Mouse (Mus musculus) ES-Bruce4 (cell line): ENCODE data around the gene Srebf1. TPM values are rescaled to one million over a fixed set of nuclear protein-coding genes. Genes with fewer than 3 reads are reported as not detected.

Experiments
- H3K27ac ChIP-seq: 2 replicates; pipeline ENCODE4 v1.5.1; 2012; ENCODE audit warnings: low read length, inconsistent platforms; ENCODE audit not compliant: insufficient read depth
- H3K27me3 ChIP-seq: 2 replicates; pipeline ENCODE4 v1.6.1; 2012; ENCODE audit warnings: mild to moderate bottlenecking, low read length, inconsistent platforms; ENCODE audit not compliant: control insufficient read depth, poor library complexity, insufficient read depth, severe bottlenecking
- H3K36me3 ChIP-seq: 2 replicates; pipeline ENCODE4 v1.6.1; 2012; ENCODE audit warnings: inconsistent platforms, mild to moderate bottlenecking, low read length, moderate library complexity; ENCODE audit not compliant: control insufficient read depth, poor library complexity, insufficient read depth, severe bottlenecking
- H3K4me1 ChIP-seq: one replicate; pipeline ENCODE4 v1.8.1; 2011; ENCODE audit warnings: low read length; ENCODE audit not compliant: control insufficient read depth, insufficient read depth
- H3K4me3 ChIP-seq: 2 replicates; pipeline ENCODE4 v1.5.1; 2011; ENCODE audit warnings: low read depth, mild to moderate bottlenecking, low read length
- H3K9ac ChIP-seq: 2 replicates; pipeline ENCODE4 v1.6.1; 2012; ENCODE audit warnings: low read depth, mild to moderate bottlenecking, inconsistent platforms; ENCODE audit not compliant: poor library complexity, severe bottlenecking
- H3K9me3 ChIP-seq: replicated peaks from 2 replicates; pipeline ENCODE4 v1.6.1; 2012; ENCODE audit warnings: mild to moderate bottlenecking, low read length, inconsistent platforms; ENCODE audit not compliant: control insufficient read depth, poor library complexity, insufficient read depth, severe bottlenecking
- CTCF ChIP-seq: IDR thresholded peaks from one replicate; pipeline ENCODE4 v1.8.1; 2011; ENCODE audit warnings: low read depth, low read length
- EP300 ChIP-seq: IDR thresholded peaks from 2 replicates; pipeline ENCODE4 v1.6.1; 2011; ENCODE audit warnings: low read depth, low read length; ENCODE audit not compliant: insufficient read depth
- POLR2A ChIP-seq: IDR thresholded peaks from one replicate; pipeline ENCODE4 v1.8.1; 2011; ENCODE audit warnings: low read length; ENCODE audit not compliant: insufficient read depth
- polyA plus RNA-seq: library from polyadenylated mRNA; stranded (reverse); fragments of >200 nt; gene quantifications from 2 replicates; pipeline ENCODE4 v1.2.4, GENCODE M21; 2011; ENCODE audit warnings: low read depth; ENCODE audit not compliant: missing spikeins, insufficient read depth, insufficient read length

The Srebf1 gene
- polyA plus RNA-seq, 1 experiment: 68.6 TPM

DNA sequence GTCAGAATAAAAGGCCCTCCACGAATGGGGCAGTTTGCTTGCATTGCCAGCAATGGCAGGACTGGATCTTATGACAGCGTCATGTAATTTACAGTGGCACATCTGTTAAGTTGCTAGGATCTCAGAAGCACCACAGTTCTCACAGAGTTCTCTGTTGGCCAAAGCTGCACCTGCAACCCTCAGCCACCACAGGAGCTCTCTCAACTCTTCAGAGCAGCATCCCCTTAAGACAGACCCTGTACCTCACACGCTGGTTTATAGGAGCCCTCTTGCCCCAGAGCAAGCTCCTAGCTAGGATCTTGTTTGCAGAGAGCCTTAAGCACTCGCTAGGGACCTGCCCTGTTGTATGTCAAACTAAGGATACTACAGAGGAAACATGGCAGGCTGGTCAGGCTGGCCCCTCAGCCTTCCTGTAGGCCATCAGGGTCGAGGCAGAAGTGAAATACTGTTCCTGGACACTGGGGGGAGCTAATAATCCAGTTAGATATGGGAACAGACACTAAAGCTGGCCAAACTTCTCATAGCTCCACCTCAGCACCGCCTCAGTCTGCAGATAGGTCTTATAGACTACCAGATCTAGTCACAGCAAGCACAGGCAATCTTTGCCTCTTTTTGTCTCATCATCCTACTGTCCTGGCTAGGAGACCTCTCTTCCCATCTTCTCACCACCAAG lies 28.7 kb upstream of the Srebf1 start:
- TF ChIP-seq POLR2A (no peak), EP300 (no peak), CTCF (peak; percentile 51)
- no peak overlapping the region for H3K27ac ChIP-seq
- H3K4me1 ChIP-seq: peaks cover 6% of the 10 kb centered on the region
- no peaks in the 10 kb centered on the region for H3K27me3 ChIP-seq
- H3K9ac ChIP-seq: no peak overlapping the region
- H3K36me3 ChIP-seq: no peaks in the 10 kb centered on the region
- H3K9me3 ChIP-seq: no peaks in the 10 kb centered on the region
- H3K4me3 ChIP-seq: no peak overlapping the region

DNA sequence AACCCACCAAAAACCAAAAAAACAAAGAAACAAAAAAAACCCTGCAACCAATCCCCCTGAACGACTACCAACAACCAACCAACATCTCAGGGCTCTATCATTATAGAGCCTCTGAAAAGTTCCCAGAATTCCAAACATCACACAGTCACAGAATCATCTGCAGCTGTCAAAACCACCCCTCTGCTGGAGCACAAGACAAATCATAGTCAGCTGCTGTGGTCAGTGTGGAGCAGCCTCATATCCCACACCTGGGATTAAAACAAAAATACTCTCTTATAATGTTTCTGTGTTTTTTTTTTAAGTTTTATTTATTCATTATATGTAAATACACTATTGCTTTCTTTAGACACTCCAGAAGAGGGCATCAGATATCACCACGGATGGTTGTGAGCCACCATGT lies 27.5 kb upstream of the Srebf1 start:
- Histone ChIP-seq H3K4me3 (no peak overlapping the region), H3K36me3 (no peaks in the 10 kb centered on the region), H3K27me3 (no peaks in the 10 kb centered on the region), H3K9ac (no peak overlapping the region), H3K27ac (no peak overlapping the region), H3K4me1 (peaks cover 6% of the 10 kb centered on the region), H3K9me3 (no peaks in the 10 kb centered on the region)
- TF ChIP-seq CTCF: no peak
- no peak for TF ChIP-seq POLR2A
- TF ChIP-seq EP300: no peak

DNA sequence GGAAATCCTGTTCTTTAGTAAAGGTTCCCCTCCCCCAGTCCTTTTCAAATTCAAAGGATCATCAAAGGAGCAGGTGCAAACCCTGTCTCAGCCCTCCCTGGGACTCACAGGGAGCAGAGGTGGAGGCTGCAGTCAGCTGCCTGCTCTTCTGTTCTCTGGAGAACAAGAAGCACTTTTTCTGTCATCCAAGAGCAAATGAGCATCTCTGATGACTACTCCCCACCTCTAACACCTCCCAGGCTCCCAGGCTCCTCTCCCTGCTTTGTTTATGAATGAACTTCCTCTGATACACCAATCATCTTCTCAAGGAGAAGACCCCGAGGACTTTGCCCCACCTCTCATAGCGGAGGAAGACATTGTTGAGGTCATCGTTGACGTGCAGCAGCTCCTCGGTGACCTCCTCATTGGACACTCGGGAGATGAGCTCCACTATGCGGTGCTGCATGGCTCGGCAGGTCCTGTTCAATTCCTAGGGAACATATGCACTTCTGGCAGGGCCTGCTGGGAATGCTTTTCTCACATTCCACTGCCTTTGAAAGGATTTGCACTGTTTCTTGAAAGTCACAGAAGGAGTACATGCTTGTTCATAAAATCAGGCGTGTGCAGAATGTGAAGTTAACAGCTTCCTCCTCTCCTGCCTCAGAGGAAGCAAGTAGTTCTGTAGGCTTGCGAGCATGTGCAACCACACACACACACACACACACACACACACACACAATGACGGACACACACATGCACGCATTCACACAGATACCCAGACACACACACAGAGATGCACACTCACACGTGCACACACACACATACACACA lies 26.4 kb upstream of the Srebf1 start:
- no peaks in the 10 kb centered on the region for H3K36me3 ChIP-seq
- peak overlapping the region; percentile 62; the same call in 1 of the 2 replicates for H3K27ac ChIP-seq
- no peak overlapping the region for H3K4me3 ChIP-seq
- TF ChIP-seq CTCF (peak; percentile 40), EP300 (peak; percentile 81), POLR2A (no peak)
- no peaks in the 10 kb centered on the region for H3K9me3 ChIP-seq
- H3K4me1 ChIP-seq: peaks cover 6% of the 10 kb centered on the region
- no peak overlapping the region for H3K9ac ChIP-seq
- no peaks in the 10 kb centered on the region for H3K27me3 ChIP-seq

DNA sequence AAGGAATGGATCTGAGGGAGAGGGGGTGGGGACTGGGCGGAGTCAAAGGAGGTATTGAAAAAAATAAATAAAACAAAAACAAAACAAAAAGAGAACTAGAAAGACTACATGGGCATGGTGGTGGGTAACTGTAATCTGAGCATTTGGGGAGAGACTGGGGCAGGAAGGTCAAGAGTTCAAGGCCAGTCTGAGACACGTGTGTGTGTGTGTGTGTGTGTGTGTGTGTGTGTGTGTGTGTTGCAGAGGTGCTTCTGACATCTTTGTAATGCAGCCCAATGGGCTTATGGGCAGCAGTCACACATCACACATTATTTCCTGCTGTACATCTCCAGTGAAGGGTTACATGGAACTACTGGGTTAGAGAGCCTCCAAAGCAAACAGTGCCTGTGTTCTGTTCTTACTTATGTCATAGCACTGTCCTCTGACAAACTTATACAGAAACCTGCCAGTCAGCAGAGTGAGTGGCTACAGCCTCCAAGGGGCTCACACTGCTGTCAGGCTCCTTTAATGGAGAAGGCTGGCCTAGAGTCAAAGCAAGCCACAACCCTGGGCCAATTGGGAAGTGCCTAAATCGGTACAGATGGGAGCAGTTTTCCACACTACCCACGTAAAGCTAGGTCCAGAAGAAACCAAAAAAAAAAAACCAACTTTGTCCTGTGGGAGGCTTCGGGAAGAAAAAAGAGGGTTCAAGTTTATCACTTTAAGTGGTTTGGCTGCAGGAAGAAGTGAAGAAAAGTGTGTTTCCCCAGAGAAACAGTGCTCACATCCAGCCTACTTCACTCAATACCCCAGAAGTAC lies 25.6 kb upstream of the Srebf1 start:
- Histone ChIP-seq H3K4me1 (peaks cover 6% of the 10 kb centered on the region), H3K27ac (peak overlapping the region; percentile 62; the same call in 1 of the 2 replicates), H3K27me3 (no peaks in the 10 kb centered on the region), H3K36me3 (no peaks in the 10 kb centered on the region), H3K9ac (no peak overlapping the region), H3K9me3 (no peaks in the 10 kb centered on the region), H3K4me3 (no peak overlapping the region)
- TF ChIP-seq EP300 (peak; percentile 55; the same call in 1 of the 2 replicates), POLR2A (no peak)

DNA sequence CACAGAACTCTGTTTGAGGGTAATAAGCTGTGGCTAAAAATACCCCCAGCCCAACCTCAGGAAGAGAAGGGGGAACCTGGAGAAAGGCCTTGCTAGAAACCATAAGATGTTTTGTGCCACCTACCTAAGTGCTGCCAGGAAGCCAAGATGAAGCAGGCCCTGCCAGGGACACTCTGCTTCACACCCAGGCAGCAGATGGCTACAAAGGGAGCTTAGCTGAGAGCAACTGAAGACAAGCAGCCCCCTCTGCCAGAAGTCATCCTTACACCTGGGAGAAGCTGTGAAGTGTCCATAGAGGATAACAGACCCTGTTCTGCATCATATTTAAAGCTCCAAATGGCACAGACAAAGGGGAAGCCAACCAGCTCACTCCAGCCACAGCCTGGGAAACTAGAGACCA lies 23.7 kb upstream of the Srebf1 start:
- TF ChIP-seq CTCF (no peak), POLR2A (no peak), EP300 (no peak)
- Histone ChIP-seq H3K27me3 (no peaks in the 10 kb centered on the region), H3K27ac (no peak overlapping the region), H3K4me3 (no peak overlapping the region), H3K9me3 (no peaks in the 10 kb centered on the region), H3K9ac (no peak overlapping the region), H3K36me3 (no peaks in the 10 kb centered on the region), H3K4me1 (peaks cover 6% of the 10 kb centered on the region)
